Mouse (Mus musculus) layer of hippocampus, adult 2 months (tissue): ENCODE results near the gene Gm20897. TPM values are rescaled to one million over a fixed set of nuclear protein-coding genes. Genes with fewer than 3 reads are reported as not detected.
"Not testable (repeated sequence)": the region's sequence is repeated elsewhere in the genome, so short reads cannot be mapped to it uniquely, and the experiment has no call there.

ENCODE experiments used
- DNase-seq, 2 experiments: peaks; one replicate each; pipeline ENCODE4 v3.0.0; 2022; ENCODE audit warnings: low spot score in 2 of 2
- H3K27ac ChIP-seq: fragments of 200-600 bp; 2 replicates; pipeline ENCODE4 v1.8.1; 2022
- H3K4me3 ChIP-seq: fragments of 200-600 bp; 2 replicates; pipeline ENCODE4 v1.8.1; 2022; ENCODE audit warnings: mild to moderate bottlenecking
- long read RNA-seq, 2 experiments: library from polyadenylated mRNA; stranded (forward); transcript quantifications; one replicate each; pipeline ENCODE4 v2.0.0; 2021; ENCODE audit warnings: borderline mapping rate in 2 of 2
- total RNA-seq, 2 experiments: library from RNA; stranded (reverse); gene quantifications; 2 replicates each; pipeline ENCODE4 v1.2.3; 2021

The Gm20897 gene
- not detected for total RNA-seq
- long read RNA-seq, experiment 1 = 0 reads
- long read RNA-seq, experiment 2 = 0 reads

GRCm38 (mm10) chrY:38502138-38502537 lies at the start of gene Gm20897:
TSS of gene Gm20897 (minus strand) at chrY:38502238.
- not testable (repeated sequence) for H3K27ac ChIP-seq, DNase-seq, H3K4me3 ChIP-seq

Other genes with a start within 250 kb of the Gm20897 start
- gene Gm21732, start 73.5 kb upstream of the Gm20897 start, total RNA-seq = not detected